Mouse (Mus musculus): ENCODE measurements at regions not wholly inside any gene's neighbourhood (a gene's known extent, or its start where the extent isn't known, plus 50 kb on each side); places are given as distances from the start of the nearest gene placed in this dataset.

GRCm38 (mm10) chr10:21696671-21697070 lies 103.7 kb downstream of the 1700020N01Rik start:
- Histone ChIP-seq H3K27me3 (ENCODE audit: control insufficient read depth, insufficient read depth, low read length) (no peaks in the 10 kb centered on the region), H3K36me3 (replicated peaks; ENCODE audit: control insufficient read depth, insufficient read depth, low read depth) (no peaks in the 10 kb centered on the region), H3K4me1 (replicated peaks; ENCODE audit: control insufficient read depth in 2 of 2, insufficient read depth in 2 of 2, low read length in 1 of 2) (0 out of 4 replicates have a peak, but pooled peaks cover 0 to 2% of the 10 kb centered on the region in 2 experiments), H3K27ac (no peak overlapping the region), H3K4me3 (ENCODE audit: insufficient read depth in 1 of 2, low read depth in 2 of 2, low read length in 2 of 2) (no peak overlapping the region), H3K4me2 (ENCODE audit: low read depth) (no peak overlapping the region), H3K9me3 (ENCODE audit: control insufficient read depth, low read length) (no peaks in the 10 kb centered on the region), H3K9ac (replicated peaks) (no peak overlapping the region)
- 62% methylated on average over 5 of the region's 5 CpGs for WGBS (ENCODE audit: insufficient replicate concordance)
- no peak for ATAC-seq (ENCODE audit: insufficient read depth)
- DNase-seq (ENCODE audit: low read depth in 3 of 3, low spot score in 3 of 3): no peak
- TF ChIP-seq CTCF (IDR thresholded peaks at IDR 0.05; ENCODE audit: low read depth) (no peak), EP300 (IDR thresholded peaks at IDR 0.05; ENCODE audit: low read depth) (no peak)

GRCm38 (mm10) chr10:21701580-21701979 lies 108.6 kb downstream of the 1700020N01Rik start:
- Histone ChIP-seq H3K4me3 (ENCODE audit: insufficient read depth in 1 of 2, low read depth in 2 of 2, low read length in 2 of 2) (no peak overlapping the region), H3K27me3 (ENCODE audit: control insufficient read depth, insufficient read depth, low read length) (no peaks in the 10 kb centered on the region), H3K9me3 (ENCODE audit: control insufficient read depth, low read length) (no peaks in the 10 kb centered on the region), H3K9ac (replicated peaks) (no peak overlapping the region), H3K27ac (no peak overlapping the region), H3K4me2 (ENCODE audit: low read depth) (no peak overlapping the region), H3K36me3 (replicated peaks; ENCODE audit: control insufficient read depth, insufficient read depth, low read depth) (no peaks in the 10 kb centered on the region), H3K4me1 (replicated peaks; ENCODE audit: control insufficient read depth in 2 of 2, insufficient read depth in 2 of 2, low read length in 1 of 2) (0 out of 4 replicates have a peak, but pooled peaks cover 0 to 4% of the 10 kb centered on the region in 2 experiments)
- ATAC-seq (ENCODE audit: insufficient read depth): no peak
- TF ChIP-seq CTCF (IDR thresholded peaks at IDR 0.05; ENCODE audit: low read depth) (no peak), EP300 (IDR thresholded peaks at IDR 0.05; ENCODE audit: low read depth) (no peak)
- 17% methylated on average over 3 of the region's 3 CpGs for whole genome bisulfite sequencing (ENCODE audit: insufficient replicate concordance)
- no peak for DNase-seq (ENCODE audit: low read depth in 3 of 3, low spot score in 3 of 3)

GRCm38 (mm10) chr10:21702134-21702533 lies 109.2 kb downstream of the 1700020N01Rik start:
- H3K4me2 ChIP-seq (ENCODE audit: low read depth): no peak overlapping the region
- no peak overlapping the region for H3K4me3 ChIP-seq (ENCODE audit: insufficient read depth in 1 of 2, low read depth in 2 of 2, low read length in 2 of 2)
- TF ChIP-seq EP300 (IDR thresholded peaks at IDR 0.05; ENCODE audit: low read depth) (no peak), CTCF (IDR thresholded peaks at IDR 0.05; ENCODE audit: low read depth) (no peak)
- no peaks in the 10 kb centered on the region for H3K36me3 ChIP-seq (replicated peaks; ENCODE audit: control insufficient read depth, insufficient read depth, low read depth)
- H3K4me1 ChIP-seq (replicated peaks; ENCODE audit: control insufficient read depth in 2 of 2, insufficient read depth in 2 of 2, low read length in 1 of 2): 0 out of 4 replicates have a peak, but pooled peaks cover 0 to 4% of the 10 kb centered on the region in 2 experiments
- ATAC-seq (ENCODE audit: insufficient read depth): no peak
- H3K27me3 ChIP-seq (ENCODE audit: control insufficient read depth, insufficient read depth, low read length): no peaks in the 10 kb centered on the region
- no peaks in the 10 kb centered on the region for H3K9me3 ChIP-seq (ENCODE audit: control insufficient read depth, low read length)
- DNase-seq (ENCODE audit: low read depth in 3 of 3, low spot score in 3 of 3): no peak
- WGBS (ENCODE audit: insufficient replicate concordance): 30% methylated on average over 1 of the region's 1 CpGs
- H3K9ac ChIP-seq (replicated peaks): no peak overlapping the region
- no peak overlapping the region for H3K27ac ChIP-seq

- 44% methylated on average over 7 of the region's 7 CpGs for WGBS (ENCODE audit: insufficient replicate concordance)
- Histone ChIP-seq H3K4me3 (ENCODE audit: insufficient read depth in 1 of 2, low read depth in 2 of 2, low read length in 2 of 2) (no peak overlapping the region), H3K27ac (no peak overlapping the region), H3K9ac (replicated peaks) (no peak overlapping the region), H3K9me3 (ENCODE audit: control insufficient read depth, low read length) (no peaks in the 10 kb centered on the region), H3K4me2 (ENCODE audit: low read depth) (no peak overlapping the region), H3K36me3 (replicated peaks; ENCODE audit: control insufficient read depth, insufficient read depth, low read depth) (no peaks in the 10 kb centered on the region), H3K4me1 (replicated peaks; ENCODE audit: control insufficient read depth in 2 of 2, insufficient read depth in 2 of 2, low read length in 1 of 2) (no peaks in the 10 kb centered on the region), H3K27me3 (ENCODE audit: control insufficient read depth, insufficient read depth, low read length) (no peaks in the 10 kb centered on the region)
- ATAC-seq (ENCODE audit: insufficient read depth) (no peak), DNase-seq (ENCODE audit: low read depth in 3 of 3, low spot score in 3 of 3) (no peak)
- TF ChIP-seq CTCF (IDR thresholded peaks at IDR 0.05; ENCODE audit: low read depth): no peak
Measured at GRCm38 (mm10) chr10:21711866-21712265, 118.9 kb downstream of the 1700020N01Rik start.

GRCm38 (mm10) chr10:21712828-21713227 lies 119.9 kb downstream of the 1700020N01Rik start:
- Histone ChIP-seq H3K4me1 (replicated peaks; ENCODE audit: control insufficient read depth in 2 of 2, insufficient read depth in 2 of 2, low read length in 1 of 2) (no peaks in the 10 kb centered on the region), H3K9ac (replicated peaks) (no peak overlapping the region), H3K9me3 (ENCODE audit: control insufficient read depth, low read length) (no peaks in the 10 kb centered on the region), H3K27ac (no peak overlapping the region), H3K4me3 (ENCODE audit: insufficient read depth in 1 of 2, low read depth in 2 of 2, low read length in 2 of 2) (no peak overlapping the region), H3K36me3 (replicated peaks; ENCODE audit: control insufficient read depth, insufficient read depth, low read depth) (no peaks in the 10 kb centered on the region), H3K27me3 (ENCODE audit: control insufficient read depth, insufficient read depth, low read length) (no peaks in the 10 kb centered on the region), H3K4me2 (ENCODE audit: low read depth) (no peak overlapping the region)
- ATAC-seq (ENCODE audit: insufficient read depth) (no peak), DNase-seq (ENCODE audit: low read depth in 3 of 3, low spot score in 3 of 3) (no peak)
- TF ChIP-seq CTCF (IDR thresholded peaks at IDR 0.05; ENCODE audit: low read depth) (no peak), EP300 (IDR thresholded peaks at IDR 0.05; ENCODE audit: low read depth) (no peak)
- 56% methylated on average over 3 of the region's 3 CpGs for WGBS (ENCODE audit: insufficient replicate concordance)

Data from liver, embryonic 14.5 days (tissue).